Mouse (Mus musculus): ENCODE data around the gene Tnfrsf23.
"Not testable (repeated sequence)": the region's sequence is repeated elsewhere in the genome, so short reads cannot be mapped to it uniquely, and the experiment has no call there.

Tnfrsf23 gene

GRCm38 (mm10) chr7:143685359-143686067, at the start of gene Tnfrsf23:
Tnfrsf23 (minus strand) TSS chr7:143685872.
- peak; percentile 87 for DNase-seq (ENCODE audit: low read depth, low spot score)

DNA sequence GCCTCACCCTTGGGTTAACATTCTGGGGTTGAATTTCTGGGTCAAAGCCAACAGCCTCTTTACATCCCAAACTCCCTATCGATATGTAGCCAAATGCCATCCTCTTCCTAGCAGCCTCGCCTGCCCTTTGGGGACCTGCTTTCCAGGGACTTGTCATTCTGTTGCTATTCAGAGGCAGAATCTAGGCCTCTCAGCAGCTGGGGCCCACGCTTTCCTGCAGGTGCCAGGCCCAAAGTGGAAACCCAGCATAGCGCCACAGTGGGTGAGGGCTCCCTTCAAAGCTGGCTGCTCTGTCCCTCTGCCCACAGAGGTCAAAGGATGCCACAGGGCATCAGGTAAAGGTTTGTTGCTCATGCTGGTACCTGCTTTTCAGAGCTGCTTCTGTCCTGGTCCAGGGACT, 48.1 kb upstream of the Tnfrsf23 start:
- DNase-seq (ENCODE audit: low read depth, low spot score) = no peak

DNA sequence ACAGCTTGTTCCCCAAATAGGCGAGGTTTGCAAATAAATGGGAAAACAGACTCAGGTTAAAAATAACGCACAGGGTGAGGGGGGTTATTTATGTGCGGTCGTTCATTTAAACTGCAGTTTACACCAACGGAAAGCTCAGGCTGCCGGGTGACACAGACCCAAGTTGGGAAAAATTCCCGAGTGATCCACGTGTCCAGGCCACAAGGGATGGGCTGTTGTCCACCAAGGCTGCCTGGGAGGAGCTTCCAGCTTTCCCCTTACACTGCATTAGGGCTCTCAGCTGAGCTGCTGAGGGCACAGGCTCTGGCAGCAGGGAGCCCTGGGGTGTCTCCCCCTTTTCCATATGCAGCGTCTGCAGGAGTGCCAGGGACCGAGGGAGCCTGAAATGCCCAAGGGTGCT, 44.2 kb upstream of the Tnfrsf23 start:
- no peak for DNase-seq (ENCODE audit: low read depth, low spot score)

DNA sequence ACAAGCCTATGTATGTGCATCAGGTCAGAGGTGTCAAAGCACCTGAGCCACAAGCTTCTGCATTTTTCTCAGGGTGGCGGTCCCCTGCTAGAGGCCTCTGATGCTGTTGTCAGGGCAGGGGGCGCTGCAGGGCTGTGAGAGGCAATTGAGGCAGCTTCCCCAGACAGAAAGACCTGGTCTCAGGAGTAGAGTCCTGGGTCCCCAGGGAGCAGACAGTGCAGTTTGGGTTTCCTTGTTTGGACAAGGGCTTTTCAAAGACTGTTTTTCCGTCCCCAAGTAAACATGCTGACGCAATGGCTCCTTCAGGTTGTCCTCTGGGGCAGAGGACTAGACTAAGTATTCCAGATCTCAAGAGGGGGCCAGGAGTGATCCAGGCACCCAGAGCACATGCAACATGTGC, 40.7 kb upstream of the Tnfrsf23 start:
- DNase-seq (ENCODE audit: low read depth, low spot score) = no peak

DNA sequence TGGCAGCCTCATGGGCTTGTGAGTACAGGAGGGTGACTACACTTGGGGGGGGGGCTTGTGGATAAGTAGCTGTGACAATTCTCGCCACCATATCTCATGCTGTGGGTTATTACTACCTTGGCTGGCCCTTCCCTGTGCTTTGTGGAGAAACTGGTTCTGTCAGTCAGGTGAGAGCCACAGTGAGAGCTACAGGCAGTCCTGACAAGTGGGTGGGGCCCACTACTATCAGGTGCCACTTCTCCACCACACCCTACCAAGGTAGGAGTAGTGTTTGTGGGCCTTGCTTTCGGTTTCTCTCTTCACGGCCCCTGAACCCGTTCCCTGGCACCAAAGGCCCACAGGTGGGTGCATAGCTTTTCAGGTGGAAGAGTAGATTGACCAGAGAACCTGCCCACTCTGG, 38.2 kb upstream of the Tnfrsf23 start:
- DNase-seq (ENCODE audit: low read depth, low spot score) = peak; percentile 22

DNA sequence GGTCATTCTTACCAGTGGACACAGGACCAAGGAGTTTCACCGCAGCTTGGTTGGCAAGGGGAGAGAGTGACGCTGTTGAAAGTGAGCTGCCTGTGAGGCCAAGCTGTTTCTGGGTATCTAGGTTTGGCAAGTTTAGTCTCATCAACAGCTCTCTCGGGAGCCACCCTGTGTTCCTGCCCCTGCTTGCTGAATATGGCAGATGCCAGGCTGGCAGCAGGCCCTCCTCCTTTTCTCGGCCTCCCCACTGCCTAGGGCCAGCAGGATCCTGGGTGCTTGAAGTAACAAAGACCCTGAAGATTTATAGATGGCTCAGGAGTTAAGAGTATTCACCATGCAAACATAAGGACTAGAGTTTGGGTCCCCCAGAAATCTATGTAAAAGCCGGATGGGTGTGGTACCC, 37.0 kb upstream of the Tnfrsf23 start:
- DNase-seq (ENCODE audit: low read depth, low spot score) = no peak

- no peak for DNase-seq (ENCODE audit: low read depth, low spot score)
Measured at GRCm38 (mm10) chr7:143717811-143718210, 32.1 kb upstream of the Tnfrsf23 start.

GRCm38 (mm10) chr7:143713421-143713820, 27.7 kb upstream of the Tnfrsf23 start:
- peak; percentile 63 for DNase-seq (ENCODE audit: low read depth, low spot score)

DNA sequence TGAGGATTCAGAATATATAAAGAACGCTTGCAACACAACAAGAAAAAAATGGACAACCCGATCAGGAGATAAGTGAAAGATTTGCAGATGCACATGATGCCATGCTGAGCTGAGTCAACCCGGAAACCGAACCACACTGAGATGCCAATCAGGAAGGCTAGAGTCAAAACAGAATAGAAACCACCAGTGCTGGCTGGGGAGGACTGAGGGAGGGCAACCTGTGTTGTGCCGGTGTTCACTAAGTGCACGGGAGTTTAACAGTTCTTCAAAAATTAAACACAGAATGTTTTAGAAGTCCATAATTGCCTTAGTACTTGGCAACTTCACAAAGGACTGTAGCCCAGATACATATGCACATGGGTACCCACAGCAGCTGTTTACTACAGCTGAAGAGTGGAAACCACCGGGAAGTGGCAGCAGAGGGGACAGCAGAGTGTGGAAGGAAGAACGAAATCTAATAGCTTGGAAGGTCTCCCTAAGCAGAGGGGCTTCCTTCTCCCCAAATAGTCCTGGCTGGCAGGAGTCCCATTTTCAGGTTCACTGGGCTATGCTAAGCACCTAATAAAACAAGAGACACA, 27.2 kb upstream of the Tnfrsf23 start:
- DNase-seq (ENCODE audit: low read depth, low spot score) = peak; percentile 83

GRCm38 (mm10) chr7:143712023-143712422, 26.4 kb upstream of the Tnfrsf23 start:
- no peak for DNase-seq (ENCODE audit: low read depth, low spot score)

GRCm38 (mm10) chr7:143711381-143711780, 25.7 kb upstream of the Tnfrsf23 start:
- DNase-seq (ENCODE audit: low read depth, low spot score) = no peak

DNA sequence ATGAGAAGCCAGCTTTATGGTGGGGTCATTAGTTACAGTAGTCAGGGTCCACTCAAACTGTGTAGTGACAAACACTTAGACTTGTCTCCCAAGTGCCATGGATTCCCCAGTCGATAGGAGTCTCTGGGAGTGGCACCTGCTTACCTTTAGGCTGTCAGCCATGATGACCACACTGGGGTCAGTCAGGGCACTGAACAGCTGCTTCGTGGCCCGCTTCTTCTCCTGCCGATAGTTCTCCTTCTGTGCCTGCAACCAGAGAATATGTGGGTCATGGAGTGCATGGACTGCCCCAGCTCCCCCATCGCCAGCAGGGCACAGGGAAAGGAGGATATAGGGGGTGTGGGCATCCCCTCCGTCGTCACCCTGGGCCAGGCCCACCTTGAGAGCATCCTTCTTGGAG, 23.7 kb upstream of the Tnfrsf23 start:
- no peak for DNase-seq (ENCODE audit: low read depth, low spot score)

DNA sequence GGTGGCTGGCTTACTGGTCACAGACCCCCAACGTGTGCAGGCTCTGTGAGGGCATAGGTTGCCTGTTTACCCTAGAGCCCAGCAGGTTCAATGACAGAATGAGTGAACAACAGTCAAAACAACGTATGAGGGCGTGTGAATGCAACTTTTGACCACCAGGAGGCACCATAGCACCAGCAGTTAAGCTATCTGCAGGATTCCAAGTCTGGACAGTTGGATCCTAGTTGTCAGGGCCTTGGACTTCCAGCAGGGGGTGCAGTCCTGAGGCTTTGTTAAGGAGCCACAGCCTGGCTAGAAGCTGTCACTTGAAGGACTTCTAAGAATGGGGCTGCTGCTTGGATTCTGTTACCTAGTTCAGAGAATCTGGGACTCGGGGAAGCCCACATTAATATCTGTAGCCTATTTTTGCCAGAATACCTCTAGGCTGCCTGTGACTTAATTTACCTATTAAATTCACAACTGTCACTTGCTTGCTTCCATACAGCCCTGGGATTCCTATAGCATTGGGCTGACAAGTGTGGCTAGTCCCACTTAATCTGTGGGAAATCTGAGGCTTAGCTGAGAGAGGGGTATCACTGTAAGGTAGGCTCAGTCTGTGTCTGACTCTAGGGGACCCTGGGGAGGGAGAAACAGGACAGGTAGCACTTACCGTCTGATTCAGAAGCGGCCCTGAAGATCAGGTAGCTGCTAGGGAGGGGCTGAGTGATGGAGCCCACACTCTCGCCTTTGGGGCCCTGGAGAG, 21.2 kb upstream of the Tnfrsf23 start:
- DNase-seq (ENCODE audit: low read depth, low spot score) = peak; percentile 88

- peak; percentile 64 for DNase-seq (ENCODE audit: low read depth, low spot score)
Measured at GRCm38 (mm10) chr7:143696140-143696539, 10.5 kb upstream of the Tnfrsf23 start.

GRCm38 (mm10) chr7:143694550-143694949, 8.9 kb upstream of the Tnfrsf23 start:
- DNase-seq (ENCODE audit: low read depth, low spot score) = no peak

- no peak for DNase-seq (ENCODE audit: low read depth, low spot score)
Measured at GRCm38 (mm10) chr7:143692746-143693510, 7.3 kb upstream of the Tnfrsf23 start.

DNA sequence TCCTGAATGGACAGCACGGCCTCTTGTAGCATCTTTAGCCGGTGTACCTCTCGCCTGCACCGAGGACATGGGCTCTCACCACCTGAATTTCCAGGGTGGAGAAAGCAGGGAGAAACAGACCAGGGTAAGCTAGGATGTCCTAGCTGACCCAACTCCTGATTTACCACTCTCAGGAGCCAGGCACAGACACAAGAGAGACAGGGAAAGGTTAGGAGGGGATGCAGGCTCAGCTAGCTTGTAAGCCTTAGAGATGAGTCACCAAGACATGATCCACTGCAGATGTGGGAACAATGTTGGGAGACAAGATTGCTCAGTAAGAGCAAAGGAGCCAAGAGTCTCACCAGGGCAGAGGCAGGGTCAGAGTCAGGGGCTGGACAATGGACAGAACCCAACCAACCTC, 6.2 kb upstream of the Tnfrsf23 start:
- no peak for DNase-seq (ENCODE audit: low read depth, low spot score)

GRCm38 (mm10) chr7:143691181-143691580, 5.5 kb upstream of the Tnfrsf23 start:
- DNase-seq (ENCODE audit: low read depth, low spot score) = no peak

- no peak for DNase-seq (ENCODE audit: low read depth, low spot score)
Measured at GRCm38 (mm10) chr7:143689946-143690345, 4.3 kb upstream of the Tnfrsf23 start.

DNA sequence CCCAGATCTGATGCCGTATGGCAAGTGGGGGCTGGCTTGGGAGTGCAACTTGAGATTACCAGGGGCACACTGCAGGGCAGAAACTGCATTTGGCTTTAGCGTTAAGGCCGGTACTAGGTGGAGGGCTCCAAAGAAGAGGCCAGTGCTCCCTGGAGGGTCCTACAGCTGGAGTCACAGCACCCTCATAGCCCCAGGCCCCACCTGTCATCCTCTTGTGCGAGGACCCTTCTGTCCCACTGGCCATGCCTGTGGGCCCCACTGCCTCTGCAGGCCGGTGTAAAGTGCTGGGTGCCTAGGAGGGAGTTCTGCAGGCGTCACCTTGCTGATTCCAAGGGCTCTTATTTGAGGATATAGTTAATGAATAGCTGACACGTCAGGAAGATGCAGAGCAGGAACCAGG, 3.8 kb upstream of the Tnfrsf23 start:
- DNase-seq (ENCODE audit: low read depth, low spot score) = no peak

- DNase-seq (ENCODE audit: low read depth, low spot score) = not testable (repeated sequence)
Measured at GRCm38 (mm10) chr7:143686676-143687075, 1.0 kb upstream of the Tnfrsf23 start.

DNA sequence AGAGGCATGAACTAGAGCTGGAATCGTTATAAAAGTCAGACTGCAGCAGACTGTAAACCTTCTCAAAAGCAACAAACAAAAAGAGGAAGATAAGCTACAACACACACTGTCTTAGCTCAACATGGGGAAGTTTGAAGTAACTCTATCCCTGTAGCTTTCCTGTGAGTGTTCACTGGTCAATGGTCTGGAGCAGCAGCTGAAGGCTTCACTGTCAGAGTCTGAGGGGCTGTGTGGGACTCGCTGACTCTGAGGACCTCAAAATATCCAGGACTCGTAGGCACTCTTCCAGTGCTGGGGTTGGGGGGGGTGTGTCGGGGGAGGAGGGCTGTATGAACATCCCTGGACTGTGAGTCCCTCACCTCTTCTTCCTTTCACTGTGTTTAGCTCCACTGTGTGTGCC, 519 bp upstream of the Tnfrsf23 start:
- DNase-seq (ENCODE audit: low read depth, low spot score) = not testable (repeated sequence)

All from CD4-positive helper T cell, adult 2 months (primary cell).